ENCODE assay signal across 21 mouse cellular contexts in the genomic region with DNA sequence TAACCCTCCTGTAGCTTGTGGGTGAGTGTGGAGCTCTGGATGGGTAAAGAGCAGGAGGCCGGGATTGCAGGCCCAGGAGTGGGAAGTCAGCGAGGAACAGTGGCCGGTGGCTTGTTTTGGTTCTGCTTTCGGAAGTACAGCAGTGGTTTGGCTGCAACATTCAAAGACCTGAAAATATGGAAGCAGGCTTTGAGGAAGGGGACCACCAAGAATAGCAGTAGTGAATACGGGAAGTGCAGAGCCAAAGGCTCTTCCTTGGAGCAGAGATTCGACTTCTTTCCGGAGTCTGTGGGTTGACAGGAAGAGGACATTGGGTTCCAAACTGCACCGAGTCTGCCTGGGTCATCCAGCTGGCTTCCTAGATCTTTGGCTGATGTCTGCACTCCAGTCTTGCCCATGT.
A peak's percentile ranks its signal among the peaks of the same experiment; 100 is the strongest.
DNase-seq lines count a peak whose midpoint lies in the region; ATAC-seq and TF ChIP-seq lines count a peak whose summit lies in the region.
"Had no signal": no experiment of that assay in that cellular context is flagged by ENCODE, and none has a peak within 500 bp of the region (broad histone marks: within the 10 kb centered on the region; RNA-seq: fewer than 3 reads in every experiment).

No protein-coding gene starts in this region.

- no peak overlapping the region for H3K9ac ChIP-seq in heart, embryonic 11.5 days (ENCODE audit: low read depth, low read length)
- H3K9ac ChIP-seq: heart, embryonic 13.5 days; lung, embryonic 14.5 days; midbrain, embryonic 12.5 days had no signal

- DNase-seq in heart, adult 18-20 months, result peak; percentile 34 to 78
- DNase-seq in layer of hippocampus, adult 9-11 months, result peak; percentile 67
- no peak for DNase-seq in layer of hippocampus, postnatal 36 days
- no peak for DNase-seq in forebrain, embryonic 10.5 days (ENCODE audit: extremely low spot score, low spot score)
- DNase-seq: adrenal gland, postnatal 36 days; B cell, adult 2 months; cerebellum, adult 11 months; cerebellum, postnatal 36 days; kidney, postnatal 4 days; lung, embryonic 14.5 days; right cerebral cortex, adult 18-20 months; thymus, postnatal 14 days had no signal

- H3K4me3 ChIP-seq in heart, embryonic 11.5 days (ENCODE audit: low read depth, low read length), result no peak overlapping the region
- no peak overlapping the region for H3K4me3 ChIP-seq in bone marrow, adult 2 months (replicated peaks; ENCODE audit: control insufficient read depth, low read depth, low read length)
- no peak overlapping the region for H3K4me3 ChIP-seq in macrophage (ENCODE audit: inconsistent target)
- no peak overlapping the region for H3K4me3 ChIP-seq in forebrain, embryonic 10.5 days
- H3K4me3 ChIP-seq: heart, embryonic 13.5 days; hindbrain, embryonic 10.5 days; left cerebral cortex, adult 2 months; midbrain, embryonic 12.5 days had no signal

- ATAC-seq in heart, embryonic 11.5 days (replicated peaks; ENCODE audit: insufficient number of reproducible peaks, low FRiP score, low TSS enrichment), result no peak
- ATAC-seq: Patski had no signal

- no peaks in the 10 kb centered on the region for H3K27me3 ChIP-seq in heart, embryonic 11.5 days (ENCODE audit: control insufficient read depth, insufficient read depth, low read length)
- H3K27me3 ChIP-seq in forebrain, embryonic 10.5 days (ENCODE audit: poor library complexity, severe bottlenecking), result no peaks in the 10 kb centered on the region
- H3K27me3 ChIP-seq: heart, embryonic 13.5 days; midbrain, embryonic 12.5 days; Patski had no signal

- H3K4me2 ChIP-seq in heart, embryonic 11.5 days, result no peak overlapping the region
- H3K4me2 ChIP-seq: heart, embryonic 13.5 days; lung, embryonic 14.5 days; midbrain, embryonic 12.5 days had no signal

- TF ChIP-seq CTCF in bone marrow, adult 2 months (IDR thresholded peaks at IDR 0.05; ENCODE audit: control insufficient read depth, insufficient read depth, low read length), result no peak

- no peaks in the 10 kb centered on the region for H3K79me2 ChIP-seq in macrophage (ENCODE audit: inconsistent target)

- no peak overlapping the region for H3K27ac ChIP-seq in heart, embryonic 11.5 days (ENCODE audit: low read depth, low read length)
- 0 out of 2 replicates have a peak overlapping the region, but pooled peaks have one; percentile 9 for H3K27ac ChIP-seq in bone marrow, adult 2 months (ENCODE audit: control insufficient read depth, insufficient read depth, low read depth, low read length, poor library complexity)
- peak overlapping the region; percentile 58 for H3K27ac ChIP-seq in macrophage
- no peak overlapping the region for H3K27ac ChIP-seq in forebrain, embryonic 10.5 days
- H3K27ac ChIP-seq: heart, embryonic 13.5 days; hindbrain, embryonic 10.5 days; left cerebral cortex, adult 2 months; midbrain, embryonic 12.5 days; stomach, postnatal 0 days had no signal

- no peak for TF ChIP-seq POLR2A in bone marrow, adult 2 months (IDR thresholded peaks at IDR 0.05; ENCODE audit: borderline replicate concordance, control insufficient read depth, low read depth, low read length)

- no peaks in the 10 kb centered on the region for H3K36me3 ChIP-seq in heart, embryonic 11.5 days (ENCODE audit: control insufficient read depth, insufficient read depth, low read length)
- no peaks in the 10 kb centered on the region for H3K36me3 ChIP-seq in macrophage (ENCODE audit: inconsistent target)
- H3K36me3 ChIP-seq in forebrain, embryonic 10.5 days (replicated peaks), result no peaks in the 10 kb centered on the region
- H3K36me3 ChIP-seq: heart, embryonic 13.5 days; hindbrain, embryonic 10.5 days; midbrain, embryonic 12.5 days had no signal

- H3K4me1 ChIP-seq in heart, embryonic 11.5 days (ENCODE audit: control insufficient read depth, insufficient read depth, low read length), result no peaks in the 10 kb centered on the region
- no peaks in the 10 kb centered on the region for H3K4me1 ChIP-seq in bone marrow, adult 2 months (ENCODE audit: control insufficient read depth, insufficient read depth, low read length)
- H3K4me1 ChIP-seq in forebrain, embryonic 10.5 days, result no peaks in the 10 kb centered on the region
- H3K4me1 ChIP-seq: heart, embryonic 13.5 days; hindbrain, embryonic 10.5 days; midbrain, embryonic 12.5 days had no signal

- WGBS in heart, embryonic 11.5 days (ENCODE audit: insufficient replicate concordance), result 87% methylated on average over 8 of the region's 8 CpGs
- 70% methylated on average over 8 of the region's 8 CpGs for WGBS in bone marrow, adult 2 months
- WGBS in macrophage (ENCODE audit: missing documents), result 19% methylated on average over 8 of the region's 8 CpGs
- WGBS in forebrain, embryonic 10.5 days, result 95% methylated on average over 8 of the region's 8 CpGs

- no peaks in the 10 kb centered on the region for H3K9me3 ChIP-seq in heart, embryonic 11.5 days (replicated peaks; ENCODE audit: control insufficient read depth, low read length)
- H3K9me3 ChIP-seq in forebrain, embryonic 10.5 days, result no peaks in the 10 kb centered on the region
- H3K9me3 ChIP-seq: hindbrain, embryonic 10.5 days; midbrain, embryonic 12.5 days had no signal

Comparison
In these comparisons a context has a peak if more than half of its experiments do, and no peak if none do; other contexts are left out.
1. DNase-seq: peak in heart, adult 18-20 months (2 of 2) and layer of hippocampus, adult 9-11 months (single experiment); none in layer of hippocampus, postnatal 36 days (0 of 2) and forebrain, embryonic 10.5 days (single experiment).
2. H3K27ac ChIP-seq: peak in bone marrow, adult 2 months (single experiment) and macrophage (single experiment); none in heart, embryonic 11.5 days (single experiment) and forebrain, embryonic 10.5 days (single experiment).